Mouse (Mus musculus) stomach, embryonic 15.5 days (tissue): ENCODE data around the gene Cldn10. TPM values are rescaled to one million over a fixed set of nuclear protein-coding genes. Genes with fewer than 3 reads are reported as not detected.
"Not testable (repeated sequence)": the region's sequence is repeated elsewhere in the genome, so short reads cannot be mapped to it uniquely, and the experiment has no call there.

Experiments
- ATAC-seq: fragments of 200-750 bp; cut with Nextera tagmentation; 2 replicates; pipeline ENCODE4 v1.8.0; 2017; ENCODE audit warnings: low read depth, moderate number of reproducible peaks, moderate TSS enrichment; ENCODE audit not compliant: insufficient read depth, low FRiP score
- H3K27ac ChIP-seq: fragments of 300-500 bp; sonication (generic); 2 replicates; pipeline ENCODE4 v1.5.1; 2015; ENCODE audit warnings: mild to moderate bottlenecking, inconsistent platforms
- H3K27me3 ChIP-seq: fragments of 300-500 bp; sonication (generic); replicated peaks from 2 replicates; pipeline ENCODE4 v1.6.1; 2015; ENCODE audit warnings: inconsistent platforms
- H3K36me3 ChIP-seq: fragments of 300-500 bp; sonication (generic); 2 replicates; pipeline ENCODE4 v1.6.1; 2015; ENCODE audit warnings: inconsistent platforms
- H3K4me1 ChIP-seq: fragments of 300-500 bp; sonication (generic); 2 replicates; pipeline ENCODE4 v1.6.1; 2015; ENCODE audit warnings: inconsistent platforms
- H3K4me2 ChIP-seq: fragments of 300-500 bp; sonication (generic); 2 replicates; pipeline ENCODE4 v1.6.1; 2015; ENCODE audit warnings: mild to moderate bottlenecking, inconsistent platforms
- H3K4me3 ChIP-seq: fragments of 300-500 bp; sonication (generic); replicated peaks from 2 replicates; pipeline ENCODE4 v1.5.1; 2015; ENCODE audit warnings: inconsistent platforms
- H3K9ac ChIP-seq: fragments of 300-500 bp; sonication (generic); 2 replicates; pipeline ENCODE4 v1.6.1; 2015; ENCODE audit warnings: inconsistent platforms
- H3K9me3 ChIP-seq: fragments of 300-500 bp; sonication (generic); 2 replicates; pipeline ENCODE4 v1.6.1; 2016; ENCODE audit warnings: inconsistent platforms
- WGBS: fragments of 180-500 bp; shearing (Covaris S2); methylation state at CpG from one replicate; pipeline ENCODE4 v1.1.7; 2015; 5-methylcytosine and 5-hydroxymethylcytosine counted together
- polyA plus RNA-seq: library from polyadenylated mRNA; unstranded; fragments of >200 nt; fragmentation: Nextera tagmentation; extraction: Ambion mirVana; gene quantifications from 2 replicates; pipeline ENCODE4 v1.2.1, GENCODE M21; 2015

The Cldn10 gene
- polyA plus RNA-seq, result 70.1 and 90.5 TPM in 2 replicates

GRCm38 (mm10) chr14:118787621-118788020, at the start of gene Cldn10:
Gene Cldn10, plus strand, starts transcription at chr14:118787908.
- H3K4me3 ChIP-seq, result no peak within 1 kb of the TSS
- H3K9me3 ChIP-seq, result no peaks in the 10 kb centered on the region
- 68% methylated on average over 4 of the region's 4 CpGs for WGBS
- H3K27me3 ChIP-seq, result no peaks in the 10 kb centered on the region
- no peaks in the 10 kb centered on the region for H3K4me1 ChIP-seq
- H3K27ac ChIP-seq, result no peak within 1 kb of the TSS
- H3K36me3 ChIP-seq, result no peaks in the 10 kb centered on the region
- H3K4me2 ChIP-seq, result no peak within 1 kb of the TSS
- ATAC-seq, result no peak
- H3K9ac ChIP-seq, result no peak within 1 kb of the TSS

GRCm38 (mm10) chr14:118741780-118742179, 45.9 kb upstream of the Cldn10 start:
- H3K4me1 ChIP-seq, result no peaks in the 10 kb centered on the region
- no peaks in the 10 kb centered on the region for H3K27me3 ChIP-seq
- ATAC-seq, result no peak
- no peak overlapping the region for H3K9ac ChIP-seq
- H3K4me3 ChIP-seq, result no peak overlapping the region
- no peaks in the 10 kb centered on the region for H3K36me3 ChIP-seq
- H3K9me3 ChIP-seq, result no peaks in the 10 kb centered on the region
- no peak overlapping the region for H3K4me2 ChIP-seq
- no peak overlapping the region for H3K27ac ChIP-seq

GRCm38 (mm10) chr14:118742862-118743261, 44.8 kb upstream of the Cldn10 start:
- 68% methylated on average over 5 of the region's 5 CpGs for WGBS
- Histone ChIP-seq H3K9ac (no peak overlapping the region), H3K9me3 (no peaks in the 10 kb centered on the region), H3K4me1 (no peaks in the 10 kb centered on the region), H3K27me3 (no peaks in the 10 kb centered on the region), H3K36me3 (no peaks in the 10 kb centered on the region), H3K4me3 (no peak overlapping the region), H3K27ac (no peak overlapping the region), H3K4me2 (no peak overlapping the region)
- no peak for ATAC-seq

DNA sequence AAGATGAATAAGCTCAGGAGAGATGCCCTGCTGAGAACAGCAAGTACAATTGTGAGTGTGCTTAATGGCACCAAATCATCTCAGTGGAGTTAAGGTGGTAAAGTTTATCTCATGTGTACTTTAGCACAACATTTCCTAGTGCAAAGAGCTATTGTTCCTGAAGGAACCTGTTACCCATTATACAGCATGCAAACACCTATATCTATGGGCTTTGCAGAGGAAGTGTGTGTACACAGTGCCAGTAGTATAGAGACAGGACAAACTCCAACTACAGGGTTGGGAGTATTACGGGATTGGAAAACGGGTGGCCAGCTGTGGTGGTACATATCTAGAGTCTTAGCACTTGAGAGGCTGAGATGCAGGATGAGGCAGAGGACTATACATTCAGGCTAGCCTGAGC, 38.6 kb upstream of the Cldn10 start:
- Histone ChIP-seq H3K4me3 (no peak overlapping the region), H3K9ac (no peak overlapping the region), H3K4me1 (no peaks in the 10 kb centered on the region), H3K9me3 (no peaks in the 10 kb centered on the region), H3K36me3 (no peaks in the 10 kb centered on the region), H3K27ac (no peak overlapping the region), H3K27me3 (no peaks in the 10 kb centered on the region), H3K4me2 (no peak overlapping the region)
- WGBS, result 64% methylated on average over 2 of the region's 2 CpGs
- peak; percentile 88 for ATAC-seq

DNA sequence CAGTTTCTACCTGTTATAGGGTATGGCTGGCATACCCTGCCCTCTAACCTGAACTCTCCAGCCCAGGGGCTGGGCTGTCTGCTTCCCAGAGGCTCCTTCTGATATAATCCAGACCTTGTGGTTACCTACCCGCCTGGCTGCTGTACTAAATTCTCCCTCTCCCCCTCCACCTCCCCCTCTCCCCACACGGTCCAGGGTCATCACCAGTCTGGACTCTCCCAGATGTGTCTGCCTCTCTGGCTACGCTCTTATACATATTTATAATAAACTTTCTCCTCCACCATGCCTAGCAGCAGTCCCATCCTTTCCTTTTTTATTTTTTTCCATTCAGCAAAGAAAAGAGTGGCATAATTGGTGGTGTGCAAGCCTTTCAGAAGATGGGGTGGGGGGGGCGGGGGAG, 38.0 kb upstream of the Cldn10 start:
- no peak overlapping the region for H3K4me3 ChIP-seq

GRCm38 (mm10) chr14:118750505-118751192, 37.1 kb upstream of the Cldn10 start:
- peak; percentile 82 for ATAC-seq
- H3K4me2 ChIP-seq, result no peak overlapping the region
- H3K4me3 ChIP-seq, result no peak overlapping the region
- H3K27ac ChIP-seq, result no peak overlapping the region
- no peaks in the 10 kb centered on the region for H3K4me1 ChIP-seq
- no peak overlapping the region for H3K9ac ChIP-seq
- 74% methylated on average over 6 of the region's 6 CpGs for WGBS
- no peaks in the 10 kb centered on the region for H3K9me3 ChIP-seq
- no peaks in the 10 kb centered on the region for H3K36me3 ChIP-seq
- H3K27me3 ChIP-seq, result no peaks in the 10 kb centered on the region

More for the DNA sequence above, 38.0 kb upstream of the Cldn10 start:
- Histone ChIP-seq H3K4me2 (no peak overlapping the region), H3K9ac (no peak overlapping the region), H3K9me3 (no peaks in the 10 kb centered on the region), H3K36me3 (no peaks in the 10 kb centered on the region), H3K27me3 (no peaks in the 10 kb centered on the region), H3K4me1 (no peaks in the 10 kb centered on the region), H3K27ac (no peak overlapping the region)
- WGBS, result 53% methylated on average over 4 of the region's 4 CpGs
- no peak for ATAC-seq

DNA sequence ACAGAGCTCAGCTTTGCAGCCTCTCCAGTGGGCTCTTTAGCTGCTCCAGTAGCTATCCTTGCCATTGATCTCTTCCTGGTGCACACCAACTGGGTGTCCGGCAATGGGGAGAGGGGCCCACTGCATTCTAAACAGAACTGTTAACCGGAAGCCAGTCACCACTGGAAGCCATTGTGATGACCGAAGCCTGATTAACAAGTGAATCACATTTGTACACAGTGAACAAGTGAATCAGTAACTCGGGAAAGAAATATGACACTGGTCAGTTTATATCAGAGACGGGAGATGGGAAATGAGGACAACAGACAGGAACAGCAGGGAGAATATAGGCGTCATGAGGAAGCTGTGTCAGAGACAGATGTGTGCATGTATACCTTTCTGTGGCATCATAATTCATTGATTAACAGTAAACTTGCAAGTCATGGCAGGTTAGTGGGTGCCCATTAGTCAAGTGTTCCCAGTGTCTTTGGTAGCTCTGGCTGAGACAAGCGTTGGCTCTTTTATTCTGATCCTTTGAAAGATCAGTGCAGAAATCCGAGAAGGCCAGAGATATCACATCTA, 36.4 kb upstream of the Cldn10 start:
- no peak for ATAC-seq
- Histone ChIP-seq H3K4me1 (no peaks in the 10 kb centered on the region), H3K4me2 (no peak overlapping the region), H3K27me3 (no peaks in the 10 kb centered on the region), H3K4me3 (no peak overlapping the region), H3K27ac (no peak overlapping the region), H3K9ac (no peak overlapping the region), H3K36me3 (no peaks in the 10 kb centered on the region), H3K9me3 (no peaks in the 10 kb centered on the region)
- WGBS, result 69% methylated on average over 8 of the region's 8 CpGs

DNA sequence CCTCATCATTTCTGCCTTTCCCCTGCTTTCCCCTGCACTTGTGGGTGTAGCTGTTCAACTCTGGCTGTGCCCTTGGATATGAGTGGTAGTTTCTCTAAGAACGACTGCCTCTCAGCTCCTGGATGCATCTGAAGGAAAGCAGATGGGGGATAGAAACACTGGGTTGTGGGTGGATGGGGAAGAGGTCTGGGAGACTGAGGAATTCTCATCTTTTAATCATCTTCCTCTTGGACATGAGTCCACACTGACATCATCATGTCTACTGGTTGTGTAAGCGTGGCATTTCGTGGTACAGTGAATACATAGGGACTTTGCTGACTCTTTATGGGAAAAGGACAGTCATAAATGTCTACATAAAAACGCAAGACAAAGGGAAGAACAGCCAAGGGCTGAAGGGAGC, 31.7 kb upstream of the Cldn10 start:
- no peak for ATAC-seq
- no peak overlapping the region for H3K4me2 ChIP-seq
- no peaks in the 10 kb centered on the region for H3K9me3 ChIP-seq
- H3K27me3 ChIP-seq, result no peaks in the 10 kb centered on the region
- no peak overlapping the region for H3K4me3 ChIP-seq
- H3K27ac ChIP-seq, result no peak overlapping the region
- no peaks in the 10 kb centered on the region for H3K36me3 ChIP-seq
- H3K4me1 ChIP-seq, result no peaks in the 10 kb centered on the region
- 72% methylated on average over 4 of the region's 4 CpGs for WGBS
- H3K9ac ChIP-seq, result no peak overlapping the region

- WGBS, result 77% methylated on average over 3 of the region's 3 CpGs
- no peak overlapping the region for H3K9ac ChIP-seq
- no peaks in the 10 kb centered on the region for H3K27me3 ChIP-seq
- no peak overlapping the region for H3K4me3 ChIP-seq
- no peak overlapping the region for H3K27ac ChIP-seq
- no peak overlapping the region for H3K4me2 ChIP-seq
- no peaks in the 10 kb centered on the region for H3K36me3 ChIP-seq
- H3K9me3 ChIP-seq, result no peaks in the 10 kb centered on the region
- no peaks in the 10 kb centered on the region for H3K4me1 ChIP-seq
- no peak for ATAC-seq
These were observed 31.1 kb upstream of the Cldn10 start for GRCm38 (mm10) chr14:118756566-118756965.

- H3K9ac ChIP-seq, H3K27ac ChIP-seq, H3K36me3 ChIP-seq, H3K4me2 ChIP-seq, ATAC-seq, H3K9me3 ChIP-seq, H3K27me3 ChIP-seq, H3K4me1 ChIP-seq, H3K4me3 ChIP-seq: not testable (repeated sequence)
- 92% methylated on average over 13 of the region's 13 CpGs for WGBS
These were observed 24.3 kb upstream of the Cldn10 start for GRCm38 (mm10) chr14:118763362-118763761.

GRCm38 (mm10) chr14:118763917-118764495, 23.7 kb upstream of the Cldn10 start:
- 53% methylated on average over 9 of the region's 9 CpGs for WGBS
- Histone ChIP-seq H3K36me3 (no peaks in the 10 kb centered on the region), H3K4me3 (no peak overlapping the region), H3K4me2 (no peak overlapping the region), H3K9me3 (no peaks in the 10 kb centered on the region), H3K27ac (no peak overlapping the region), H3K9ac (no peak overlapping the region), H3K4me1 (no peaks in the 10 kb centered on the region), H3K27me3 (no peaks in the 10 kb centered on the region)
- ATAC-seq, result peak; percentile 79

DNA sequence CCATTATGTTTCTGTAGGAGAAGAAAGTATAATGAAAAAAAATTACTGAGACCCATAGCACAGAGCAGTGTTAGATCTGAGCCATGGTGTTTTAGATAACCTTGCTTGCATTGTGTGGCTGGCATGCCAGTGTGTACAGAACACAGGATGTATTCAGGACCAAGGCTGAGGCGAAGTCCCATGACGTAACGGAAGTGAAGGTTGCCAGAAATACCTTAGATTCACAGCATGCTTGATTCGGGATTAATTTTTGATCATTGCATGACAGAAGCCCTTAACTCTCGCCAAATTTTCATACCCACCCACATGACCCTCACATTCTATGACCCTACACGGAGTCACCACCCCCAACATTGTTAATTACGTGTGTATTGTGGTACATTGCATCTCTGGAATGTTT, 22.4 kb upstream of the Cldn10 start:
- ATAC-seq, result no peak
- Histone ChIP-seq H3K27ac (no peak overlapping the region), H3K4me1 (no peaks in the 10 kb centered on the region), H3K9me3 (no peaks in the 10 kb centered on the region), H3K27me3 (no peaks in the 10 kb centered on the region), H3K36me3 (no peaks in the 10 kb centered on the region), H3K9ac (no peak overlapping the region), H3K4me3 (no peak overlapping the region), H3K4me2 (no peak overlapping the region)
- 71% methylated on average over 7 of the region's 7 CpGs for WGBS
